Mouse (Mus musculus): ENCODE measurements around the gene Opn3. TPM values are rescaled to one million over a fixed set of nuclear protein-coding genes. Genes with fewer than 3 reads are reported as not detected.

The Opn3 gene
- total and polyA plus RNA-seq, 3 experiments = 3.0 to 6.6 (median 5.6) TPM

GRCm38 (mm10) chr1:175625990-175626692 is 66.4 kb downstream of the Opn3 start:
- Histone ChIP-seq H3K27me3 (ENCODE audit: control insufficient read depth, insufficient read depth, low read length) (no peaks in the 10 kb centered on the region), H3K4me1 (ENCODE audit: control insufficient read depth, insufficient read depth, low read length) (peaks cover 3% of the 10 kb centered on the region; the same call in 1 of the 2 replicates), H3K79me2 (replicated peaks; ENCODE audit: control insufficient read depth, insufficient read depth, low read length) (peaks cover 7% of the 10 kb centered on the region), H3K4me3 (peak overlapping the region; percentile 93), H3K27ac (peak overlapping the region; percentile 95), H3K36me3 (ENCODE audit: control insufficient read depth, insufficient read depth, low read length) (peaks cover 8% of the 10 kb centered on the region; the same call in 1 of the 2 replicates), H3K9ac (ENCODE audit: low read depth, low read length) (no peak overlapping the region; the same call in 1 of the 2 replicates)
- TF ChIP-seq POLR2A (IDR thresholded peaks at IDR 0.05; ENCODE audit: insufficient read depth, low read depth, low read length) = no peak
- TF ChIP-seq EP300 (IDR thresholded peaks at IDR 0.05; ENCODE audit: insufficient read depth, low read depth, low read length) = no peak
- TF ChIP-seq CTCF (IDR thresholded peaks at IDR 0.05) = peak; percentile 81
- WGBS = 48% methylated on average over 1 of the region's 1 CpGs
- DNase-seq = no peak
- intact Hi-C loops (cut with DNase I) = loop anchor here (2.0 to 5.0 kb wide), 5 partner anchors 46 to 296 kb away; partner anchors contain the start of genes Chml, Exo1, Gm38100 and Opn3

GRCm38 (mm10) chr1:175625257-175625879 is 67.2 kb downstream of the Opn3 start, which contains the start of gene Fh1:
Fh1 (minus strand) TSS chr1:175625635.
- WGBS = under 1% methylated on average over 58 of the region's 58 CpGs
- intact Hi-C loops (cut with DNase I) = loop anchor here (2.0 to 5.0 kb wide), 5 partner anchors 47 to 297 kb away; partner anchors contain the start of genes Chml, Exo1, Gm38100 and Opn3

GRCm38 (mm10) chr1:175623656-175624055 is 68.9 kb downstream of the Opn3 start:
- Histone ChIP-seq H3K4me1 (ENCODE audit: control insufficient read depth, insufficient read depth, low read length) (peaks cover 5% of the 10 kb centered on the region), H3K79me2 (replicated peaks; ENCODE audit: control insufficient read depth, insufficient read depth, low read length) (peaks cover 8% of the 10 kb centered on the region), H3K27me3 (ENCODE audit: control insufficient read depth, insufficient read depth, low read length) (no peaks in the 10 kb centered on the region), H3K9ac (ENCODE audit: low read depth, low read length) (no peak overlapping the region), H3K27ac (no peak overlapping the region), H3K36me3 (ENCODE audit: control insufficient read depth, insufficient read depth, low read length) (peaks cover 8% of the 10 kb centered on the region), H3K4me3 (no peak overlapping the region)
- intact Hi-C loops (cut with DNase I) = loop anchor here (2.0 kb wide), 2 partner anchors 69 to 257 kb away; partner anchors contain the start of genes Chml, Exo1 and Opn3
- DNase-seq = no peak
- no peak for TF ChIP-seq EP300 (IDR thresholded peaks at IDR 0.05; ENCODE audit: insufficient read depth, low read depth, low read length)
- no peak for TF ChIP-seq CTCF (IDR thresholded peaks at IDR 0.05)
- TF ChIP-seq POLR2A (IDR thresholded peaks at IDR 0.05; ENCODE audit: insufficient read depth, low read depth, low read length) = no peak
- WGBS = 66% methylated on average over 6 of the region's 6 CpGs

More at GRCm38 (mm10) chr1:175625257-175625879, 67.2 kb downstream of the Opn3 start, which contains the start of gene Fh1:
- H3K36me3 ChIP-seq (ENCODE audit: control insufficient read depth, insufficient read depth, low read length) = peaks cover 8% of the 10 kb centered on the region; the same call in 1 of the 2 replicates
- H3K27me3 ChIP-seq (ENCODE audit: control insufficient read depth, insufficient read depth, low read length) = no peaks in the 10 kb centered on the region
- H3K9ac ChIP-seq (ENCODE audit: low read depth, low read length) = peak within 1 kb of the TSS; percentile 89
- peak within 1 kb of the TSS; percentile 95 for H3K27ac ChIP-seq
- DNase-seq = peak; percentile 94 to 98
- peaks cover 4% of the 10 kb centered on the region for H3K4me1 ChIP-seq (ENCODE audit: control insufficient read depth, insufficient read depth, low read length)
- H3K79me2 ChIP-seq (replicated peaks; ENCODE audit: control insufficient read depth, insufficient read depth, low read length) = peaks cover 7% of the 10 kb centered on the region
- TF ChIP-seq CTCF (IDR thresholded peaks at IDR 0.05) (no peak), EP300 (IDR thresholded peaks at IDR 0.05; ENCODE audit: insufficient read depth, low read depth, low read length) (0 out of 2 replicates have a peak, but pooled peaks have one; percentile 26), POLR2A (IDR thresholded peaks at IDR 0.05; ENCODE audit: insufficient read depth, low read depth, low read length) (peak; percentile 96)
- peak within 1 kb of the TSS; percentile 93 for H3K4me3 ChIP-seq

- 76% methylated on average over 13 of the region's 13 CpGs for WGBS
- peaks cover 12% of the 10 kb centered on the region for H3K36me3 ChIP-seq (ENCODE audit: control insufficient read depth, insufficient read depth, low read length)
- H3K9ac ChIP-seq (ENCODE audit: low read depth, low read length) = no peak within 1 kb of the TSS
- H3K27me3 ChIP-seq (ENCODE audit: control insufficient read depth, insufficient read depth, low read length) = no peaks in the 10 kb centered on the region
- intact Hi-C loops (cut with DNase I) = no loop called here
- no peak for DNase-seq
- TF ChIP-seq POLR2A (IDR thresholded peaks at IDR 0.05; ENCODE audit: insufficient read depth, low read depth, low read length) (no peak), CTCF (IDR thresholded peaks at IDR 0.05) (no peak), EP300 (IDR thresholded peaks at IDR 0.05; ENCODE audit: insufficient read depth, low read depth, low read length) (no peak)
- H3K79me2 ChIP-seq (replicated peaks; ENCODE audit: control insufficient read depth, insufficient read depth, low read length) = peaks cover 9% of the 10 kb centered on the region
- H3K4me3 ChIP-seq = no peak within 1 kb of the TSS
- peaks cover 5% of the 10 kb centered on the region for H3K4me1 ChIP-seq (ENCODE audit: control insufficient read depth, insufficient read depth, low read length)
- no peak within 1 kb of the TSS for H3K27ac ChIP-seq
Observed at GRCm38 (mm10) chr1:175619814-175620431, 72.7 kb downstream of the Opn3 start, which contains the start of gene Kmo. Kmo (plus strand) TSS chr1:175620381.

GRCm38 (mm10) chr1:175614992-175615391 is 77.6 kb downstream of the Opn3 start:
- Histone ChIP-seq H3K79me2 (replicated peaks; ENCODE audit: control insufficient read depth, insufficient read depth, low read length) (peaks cover 1% of the 10 kb centered on the region; the same call in 1 of the 2 replicates), H3K27ac (no peak overlapping the region), H3K9ac (ENCODE audit: low read depth, low read length) (no peak overlapping the region), H3K4me1 (ENCODE audit: control insufficient read depth, insufficient read depth, low read length) (no peaks in the 10 kb centered on the region; the same call in 1 of the 2 replicates), H3K36me3 (ENCODE audit: control insufficient read depth, insufficient read depth, low read length) (peaks cover 3% of the 10 kb centered on the region), H3K4me3 (no peak overlapping the region), H3K27me3 (ENCODE audit: control insufficient read depth, insufficient read depth, low read length) (no peaks in the 10 kb centered on the region)
- no peak for DNase-seq
- TF ChIP-seq EP300 (IDR thresholded peaks at IDR 0.05; ENCODE audit: insufficient read depth, low read depth, low read length) (no peak), POLR2A (IDR thresholded peaks at IDR 0.05; ENCODE audit: insufficient read depth, low read depth, low read length) (no peak), CTCF (IDR thresholded peaks at IDR 0.05) (no peak)
- intact Hi-C loops (cut with DNase I) = no loop called here
- WGBS = 92% methylated on average over 9 of the region's 9 CpGs

Other genes starting within 250 kb of the Opn3 start
- 1 to 10 TPM; 1.3 to 1.8 TPM for gene Rgs7, start 200.3 kb downstream of the Opn3 start, total RNA-seq (2021)
- 3.0 and 4.8 TPM in 2 replicates for gene Rgs7, start 200.3 kb downstream of the Opn3 start, polyA plus RNA-seq (2012; rRNA removed)
- under 1 TPM; 0.20 to 0.34 TPM for gene Kmo, start 72.4 kb downstream of the Opn3 start, total RNA-seq (2021)
- 0.49 and 0.59 TPM in 2 replicates for gene Kmo, start 72.4 kb downstream of the Opn3 start, polyA plus RNA-seq (2012; rRNA removed)
- gene Fh1, start 67.1 kb downstream of the Opn3 start, total RNA-seq (2021) = 100 to 1,000 TPM; 504 to 594 TPM
- 257 and 465 TPM in 2 replicates for gene Fh1, start 67.1 kb downstream of the Opn3 start, polyA plus RNA-seq (2012; rRNA removed)
- gene Chml, start 125 bp upstream of the Opn3 start, total RNA-seq (2021) = 1 to 10 TPM; 8.9 to 9.4 TPM
- gene Chml, start 125 bp upstream of the Opn3 start, polyA plus RNA-seq (2012; rRNA removed) = 1.4 and 2.5 TPM in 2 replicates
- not detected for gene Wdr64, start 5.8 kb upstream of the Opn3 start, total RNA-seq (2021)
- gene Wdr64, start 5.8 kb upstream of the Opn3 start, polyA plus RNA-seq (2012; rRNA removed) = 0.12 TPM in 1 of 2 replicates, not detected in the other
- gene Exo1, start 187.8 kb upstream of the Opn3 start, total RNA-seq (2021) = under 1 TPM in 1 of 2 experiments, not detected in 1; 0.68 TPM
- gene Exo1, start 187.8 kb upstream of the Opn3 start, polyA plus RNA-seq (2012; rRNA removed) = 0.02 and 0.03 TPM in 2 replicates
- not detected for gene Gm38100, start 227.6 kb upstream of the Opn3 start, total RNA-seq (2021)
- not detected in 2 replicates for gene Gm38100, start 227.6 kb upstream of the Opn3 start, polyA plus RNA-seq (2012; rRNA removed)

Data from heart, adult 2 months (tissue).